Mouse (Mus musculus) liver, adult (tissue): ENCODE data around the gene Zc3h10.

Source experiments
- GATA4 ChIP-seq: IDR thresholded peaks from 2 replicates; pipeline ENCODE4 v1.6.1; 2014; ENCODE audit warnings: mild to moderate bottlenecking, low read length; ENCODE audit not compliant: insufficient replicate concordance

Zc3h10 gene

DNA sequence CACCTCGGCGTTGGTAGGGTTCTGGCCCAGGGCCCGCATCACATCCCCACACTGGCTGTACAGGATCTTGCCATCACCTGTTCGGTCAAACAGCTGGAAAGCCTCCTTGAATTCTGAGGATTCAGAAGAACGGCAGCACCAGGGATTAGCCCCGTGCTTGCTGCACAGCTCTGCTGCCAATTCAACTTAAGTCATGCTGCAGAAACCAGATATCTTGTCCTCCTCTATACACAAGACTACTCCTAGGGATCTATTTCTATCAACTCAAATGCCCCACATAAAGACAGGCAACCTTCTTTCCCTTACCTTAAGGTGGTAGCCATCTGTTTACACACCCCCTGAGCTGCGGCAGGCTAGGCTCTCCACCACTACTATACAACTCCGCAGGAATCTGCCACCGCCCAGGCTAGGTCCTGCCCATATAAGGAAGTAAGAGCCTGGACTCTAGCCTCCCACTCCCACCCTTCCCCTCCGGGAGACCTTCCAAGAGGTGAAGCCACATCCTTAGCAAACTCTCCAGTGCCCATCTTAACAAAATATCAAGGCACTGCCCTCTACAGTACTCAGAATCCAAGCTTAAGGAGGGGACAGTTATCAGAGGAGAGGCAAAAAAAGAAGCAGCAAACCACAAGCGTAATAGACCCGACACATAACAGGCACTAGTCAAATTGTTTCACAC lies 54.8 kb downstream of the Zc3h10 start:
- no peak for TF ChIP-seq GATA4
